Mouse (Mus musculus) frontal cortex, postnatal 36 days (tissue): ENCODE measurements around the gene Ago1.

ENCODE experiments used
- DNase-seq, 2 experiments: peaks; one replicate each; pipeline ENCODE4 v3.0.0; 2022; ENCODE audit warnings: low spot score in 2 of 2

The Ago1 gene

GRCm38 (mm10) chr4:126415707-126416106 lies 52.7 kb downstream of the Ago1 start:
- DNase-seq: no peak

DNA sequence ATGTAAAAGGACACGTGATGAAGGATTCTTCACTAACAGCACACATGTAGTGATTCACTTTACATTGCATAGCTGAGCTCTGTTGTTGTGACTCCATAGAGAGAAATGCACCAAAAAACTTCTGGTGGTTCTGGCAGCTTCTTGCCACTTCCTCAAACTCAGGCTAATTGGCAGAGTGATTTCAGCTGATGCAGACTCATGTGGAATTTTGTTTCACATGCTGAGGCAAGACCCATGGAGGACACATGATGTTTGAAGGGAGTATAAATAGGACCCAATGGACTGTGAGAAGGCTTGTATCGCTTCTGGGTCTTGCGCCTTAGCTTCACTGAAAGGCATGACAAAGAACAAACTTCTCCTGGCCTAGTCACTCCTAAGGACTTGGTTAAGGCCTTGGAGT lies 55.9 kb downstream of the Ago1 start:
- DNase-seq: no peak
